Mouse (Mus musculus): ENCODE measurements around the gene Aplnr. TPM values are rescaled to one million over a fixed set of nuclear protein-coding genes. Genes with fewer than 3 reads are reported as not detected.

Aplnr gene
- polyA plus RNA-seq, 1 experiment = 5.1 TPM

DNA sequence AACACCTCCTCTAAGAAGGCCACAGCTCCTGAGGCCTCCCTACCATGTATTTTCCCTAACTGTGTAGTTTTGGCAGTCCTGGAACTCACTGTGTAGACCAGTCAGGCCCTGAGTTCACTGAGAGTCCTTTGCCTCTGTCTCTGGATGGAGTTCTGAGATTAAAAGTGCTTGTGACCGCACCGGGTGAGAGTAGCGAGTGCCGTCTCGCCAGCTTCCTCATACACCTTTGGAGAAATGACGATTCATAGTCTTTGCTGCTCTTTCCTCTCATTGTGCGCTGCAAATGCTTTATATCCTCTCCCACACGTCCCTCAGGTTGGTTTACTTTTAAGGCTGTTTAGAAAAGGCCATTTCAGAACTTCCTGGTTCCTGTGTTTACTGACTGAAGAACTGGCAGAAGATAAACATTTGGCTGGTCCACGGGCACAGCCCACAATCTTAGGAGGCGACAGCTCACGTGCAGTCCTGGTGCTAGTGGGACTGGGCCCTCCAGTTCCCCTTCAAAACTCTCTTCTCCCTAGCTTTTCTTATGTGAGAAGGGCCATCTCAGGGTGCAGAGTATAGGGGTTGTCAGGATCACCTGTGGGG is 30.5 kb upstream of the Aplnr start:
- H3K27ac ChIP-seq (ENCODE audit: control insufficient read depth, insufficient read depth, low read depth, low read length, poor library complexity) = no peak overlapping the region
- no peaks in the 10 kb centered on the region for H3K4me1 ChIP-seq (ENCODE audit: control insufficient read depth, insufficient read depth, low read length)
- TF ChIP-seq CTCF (IDR thresholded peaks at IDR 0.05; ENCODE audit: control insufficient read depth, insufficient read depth, low read length) (no peak), POLR2A (IDR thresholded peaks at IDR 0.05; ENCODE audit: borderline replicate concordance, control insufficient read depth, low read depth, low read length) (no peak)
- no peak overlapping the region for H3K4me3 ChIP-seq (replicated peaks; ENCODE audit: control insufficient read depth, low read depth, low read length)
- WGBS = 28% methylated on average over 11 of the region's 11 CpGs

DNA sequence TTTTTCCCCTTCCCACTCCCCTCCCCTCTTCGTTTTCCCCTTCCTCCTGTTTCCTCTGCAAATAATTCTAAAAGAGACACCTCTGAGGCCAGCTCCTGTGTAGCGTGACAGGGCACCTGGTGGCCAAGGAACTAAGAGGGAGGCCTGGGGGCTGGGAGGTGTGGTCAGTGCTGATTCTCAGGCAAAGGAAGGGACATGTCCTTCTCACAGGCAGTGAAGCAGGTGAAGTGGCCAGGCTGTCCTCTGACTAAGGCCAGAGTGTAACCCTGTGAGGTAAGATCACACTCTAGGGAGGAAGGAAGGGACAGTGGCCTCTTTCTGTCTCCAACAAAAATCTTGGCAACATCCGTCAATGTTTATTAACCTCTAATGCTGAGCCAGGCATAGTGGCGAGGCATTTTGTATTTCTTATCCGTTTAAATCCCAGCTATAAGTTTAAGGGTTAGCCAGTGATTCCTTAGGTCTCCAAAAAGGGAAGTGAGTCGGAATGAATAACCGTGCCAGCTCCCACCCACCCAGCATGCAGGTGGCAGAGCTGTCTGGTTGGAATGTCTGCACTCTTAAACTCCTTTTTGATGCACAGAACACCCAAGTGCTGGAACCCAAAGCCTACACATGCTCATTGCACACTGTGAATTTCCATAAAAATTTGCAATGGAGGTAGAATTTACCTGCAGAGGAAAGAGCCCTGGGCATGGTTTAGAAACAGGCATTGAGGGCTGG is 29.8 kb upstream of the Aplnr start:
- TF ChIP-seq POLR2A (IDR thresholded peaks at IDR 0.05; ENCODE audit: borderline replicate concordance, control insufficient read depth, low read depth, low read length) (no peak), CTCF (IDR thresholded peaks at IDR 0.05; ENCODE audit: control insufficient read depth, insufficient read depth, low read length) (no peak)
- no peak overlapping the region for H3K4me3 ChIP-seq (replicated peaks; ENCODE audit: control insufficient read depth, low read depth, low read length)
- H3K27ac ChIP-seq (ENCODE audit: control insufficient read depth, insufficient read depth, low read depth, low read length, poor library complexity) = no peak overlapping the region
- H3K4me1 ChIP-seq (ENCODE audit: control insufficient read depth, insufficient read depth, low read length) = no peaks in the 10 kb centered on the region
- 53% methylated on average over 7 of the region's 7 CpGs for WGBS

DNA sequence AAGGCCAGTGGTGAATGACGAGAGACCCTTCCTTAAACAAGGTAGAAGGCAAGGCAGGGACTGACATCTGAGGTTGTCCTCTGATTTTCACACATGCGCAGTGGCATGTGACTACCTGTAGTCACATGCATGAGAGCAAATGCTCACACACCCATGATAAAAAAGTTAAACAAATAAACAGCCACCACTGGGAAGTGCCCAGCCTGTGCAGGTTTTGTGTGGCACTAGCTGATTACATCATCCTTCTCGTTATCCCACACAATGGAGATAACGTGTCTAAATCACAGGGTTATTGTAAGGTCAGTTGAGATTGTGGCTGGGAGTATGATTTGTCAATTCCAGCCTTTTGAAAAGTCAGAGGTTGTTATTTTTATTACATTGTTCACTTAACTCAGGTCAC is 29.1 kb upstream of the Aplnr start:
- H3K4me1 ChIP-seq (ENCODE audit: control insufficient read depth, insufficient read depth, low read length) = no peaks in the 10 kb centered on the region
- no peak for TF ChIP-seq POLR2A (IDR thresholded peaks at IDR 0.05; ENCODE audit: borderline replicate concordance, control insufficient read depth, low read depth, low read length)
- no peak for TF ChIP-seq CTCF (IDR thresholded peaks at IDR 0.05; ENCODE audit: control insufficient read depth, insufficient read depth, low read length)
- H3K4me3 ChIP-seq (replicated peaks; ENCODE audit: control insufficient read depth, low read depth, low read length) = no peak overlapping the region
- 62% methylated on average over 4 of the region's 4 CpGs for WGBS
- no peak overlapping the region for H3K27ac ChIP-seq (ENCODE audit: control insufficient read depth, insufficient read depth, low read depth, low read length, poor library complexity)

DNA sequence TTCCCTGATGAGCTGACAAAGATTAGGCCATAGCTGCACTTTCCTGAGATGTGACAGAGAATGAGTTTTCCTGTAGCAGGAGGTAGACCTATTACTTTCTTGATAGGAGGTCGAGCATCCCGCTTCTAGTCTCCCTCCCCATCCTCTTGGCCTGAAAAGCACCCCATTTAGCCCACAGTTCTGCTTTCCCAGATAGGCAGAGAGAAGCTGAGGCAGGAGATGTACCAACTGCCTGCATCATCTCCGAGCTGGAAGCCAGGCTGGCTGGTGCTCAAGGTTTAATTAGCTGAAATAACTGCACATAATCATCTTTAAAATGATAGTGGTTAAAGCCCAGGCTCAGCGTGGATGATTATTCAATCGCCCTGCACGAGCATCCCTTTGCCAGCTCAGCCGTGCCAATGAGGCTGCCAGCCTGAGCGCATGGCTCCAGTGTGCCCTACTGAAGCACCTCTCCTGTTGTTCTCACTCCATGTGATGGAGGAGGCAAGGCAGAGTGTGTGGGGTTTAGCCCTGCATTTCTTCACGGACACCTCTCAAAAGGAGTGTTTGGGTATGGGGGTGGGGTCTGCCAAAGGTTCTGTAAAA is 25.6 kb upstream of the Aplnr start:
- H3K27ac ChIP-seq (ENCODE audit: control insufficient read depth, insufficient read depth, low read depth, low read length, poor library complexity) = no peak overlapping the region
- no peaks in the 10 kb centered on the region for H3K4me1 ChIP-seq (ENCODE audit: control insufficient read depth, insufficient read depth, low read length)
- 81% methylated on average over 9 of the region's 9 CpGs for WGBS
- H3K4me3 ChIP-seq (replicated peaks; ENCODE audit: control insufficient read depth, low read depth, low read length) = no peak overlapping the region
- TF ChIP-seq CTCF (IDR thresholded peaks at IDR 0.05; ENCODE audit: control insufficient read depth, insufficient read depth, low read length) (no peak), POLR2A (IDR thresholded peaks at IDR 0.05; ENCODE audit: borderline replicate concordance, control insufficient read depth, low read depth, low read length) (no peak)

DNA sequence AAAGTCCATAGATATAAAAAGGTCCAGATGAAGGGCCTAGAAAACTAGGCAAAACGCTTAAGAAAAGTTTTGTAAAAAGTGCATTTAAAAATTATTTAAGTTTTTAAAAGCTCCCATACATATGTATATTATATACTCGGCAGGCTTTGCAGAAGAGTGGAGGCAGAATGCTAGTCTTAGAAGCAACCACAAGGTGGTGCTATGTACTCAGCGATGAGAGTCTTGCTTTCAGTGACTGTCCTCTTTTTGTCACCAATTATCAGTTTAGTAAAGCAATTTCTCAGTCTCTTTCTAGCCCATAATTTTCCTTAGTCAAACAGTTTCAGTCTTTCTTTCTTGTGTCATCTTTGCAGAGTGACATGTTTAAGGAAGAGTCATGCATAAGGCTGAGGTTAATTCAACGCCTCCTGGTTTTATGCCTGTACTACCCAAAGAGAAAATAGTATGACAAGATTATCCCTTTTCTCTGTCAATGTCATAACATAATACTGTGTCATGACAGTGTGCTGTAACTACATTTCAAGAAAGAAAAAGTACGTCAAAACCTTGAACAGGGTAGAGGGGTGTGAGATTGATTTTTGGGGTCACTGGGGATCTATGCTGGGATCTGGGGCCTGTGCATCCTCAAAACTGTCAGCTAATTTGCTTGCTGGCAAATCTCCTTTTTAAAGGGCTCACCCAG is 12.7 kb upstream of the Aplnr start:
- Histone ChIP-seq H3K27ac (ENCODE audit: control insufficient read depth, insufficient read depth, low read depth, low read length, poor library complexity) (no peak overlapping the region), H3K4me1 (ENCODE audit: control insufficient read depth, insufficient read depth, low read length) (no peaks in the 10 kb centered on the region), H3K4me3 (replicated peaks; ENCODE audit: control insufficient read depth, low read depth, low read length) (no peak overlapping the region)
- no peak for TF ChIP-seq POLR2A (IDR thresholded peaks at IDR 0.05; ENCODE audit: borderline replicate concordance, control insufficient read depth, low read depth, low read length)
- TF ChIP-seq CTCF (IDR thresholded peaks at IDR 0.05; ENCODE audit: control insufficient read depth, insufficient read depth, low read length) = no peak
- 30% methylated on average over 5 of the region's 5 CpGs for WGBS

DNA sequence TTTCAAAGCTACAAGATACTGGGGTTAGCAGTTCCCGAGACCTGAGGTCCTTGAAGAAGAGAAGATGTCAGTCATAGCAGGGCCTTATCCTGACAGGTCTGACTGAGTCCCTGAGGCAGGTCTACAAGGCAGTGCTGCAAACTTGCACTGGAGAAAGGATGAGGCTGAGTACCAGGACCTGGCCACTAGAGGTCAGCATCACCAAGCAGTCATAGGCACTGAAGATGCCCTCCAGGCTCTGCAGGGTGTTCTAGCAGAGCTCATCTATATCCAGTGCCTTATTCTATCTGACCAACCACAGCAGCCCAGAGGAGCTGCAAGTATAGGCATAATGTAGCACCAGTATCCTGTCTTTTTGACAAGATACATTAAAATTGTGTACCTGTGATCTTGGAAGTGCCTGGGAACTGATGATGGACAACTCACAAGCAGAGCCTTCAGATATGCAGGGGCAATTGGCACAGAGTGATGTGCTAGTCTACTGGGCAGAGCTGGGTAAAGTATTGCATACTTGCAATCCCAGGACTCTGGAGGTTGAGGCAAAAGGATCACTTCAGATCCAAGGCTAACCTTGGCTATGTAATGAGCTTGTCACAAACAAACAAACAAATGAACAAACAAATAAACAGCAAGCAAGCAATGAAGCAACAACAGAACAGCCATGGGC is 12.0 kb upstream of the Aplnr start:
- Histone ChIP-seq H3K4me3 (replicated peaks; ENCODE audit: control insufficient read depth, low read depth, low read length) (no peak overlapping the region), H3K27ac (ENCODE audit: control insufficient read depth, insufficient read depth, low read depth, low read length, poor library complexity) (no peak overlapping the region), H3K4me1 (ENCODE audit: control insufficient read depth, insufficient read depth, low read length) (no peaks in the 10 kb centered on the region)
- peak; percentile 96 for TF ChIP-seq CTCF (IDR thresholded peaks at IDR 0.05; ENCODE audit: control insufficient read depth, insufficient read depth, low read length)
- no peak for TF ChIP-seq POLR2A (IDR thresholded peaks at IDR 0.05; ENCODE audit: borderline replicate concordance, control insufficient read depth, low read depth, low read length)
- WGBS = 58% methylated on average over 1 of the region's 1 CpGs

DNA sequence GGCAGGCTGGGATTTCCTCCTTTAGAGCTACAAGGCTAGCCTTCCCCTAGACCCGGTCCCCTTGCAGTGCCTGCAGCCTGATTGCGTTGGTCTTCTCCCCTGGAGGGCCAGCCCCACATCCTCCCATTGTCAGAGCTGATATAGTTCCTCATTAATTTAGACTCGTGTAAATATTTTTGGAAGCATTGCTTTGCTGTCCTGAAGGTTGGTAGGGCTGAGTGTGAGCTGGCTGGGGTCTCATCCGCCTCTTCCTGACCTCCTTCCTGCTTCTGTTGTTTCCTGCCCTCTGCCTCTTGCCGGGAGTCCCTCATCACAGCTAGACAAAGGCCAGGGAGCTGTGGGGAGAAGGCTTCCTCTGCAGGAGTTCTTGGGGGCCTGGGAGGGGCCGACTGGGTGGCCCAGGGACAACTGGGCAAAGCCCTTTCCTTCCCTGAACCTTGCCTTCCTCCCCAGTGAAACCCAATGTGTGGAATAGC is 6.5 kb upstream of the Aplnr start:
- TF ChIP-seq POLR2A (IDR thresholded peaks at IDR 0.05; ENCODE audit: borderline replicate concordance, control insufficient read depth, low read depth, low read length) = no peak
- no peak for TF ChIP-seq CTCF (IDR thresholded peaks at IDR 0.05; ENCODE audit: control insufficient read depth, insufficient read depth, low read length)
- Histone ChIP-seq H3K4me3 (replicated peaks; ENCODE audit: control insufficient read depth, low read depth, low read length) (no peak overlapping the region), H3K27ac (ENCODE audit: control insufficient read depth, insufficient read depth, low read depth, low read length, poor library complexity) (no peak overlapping the region), H3K4me1 (ENCODE audit: control insufficient read depth, insufficient read depth, low read length) (no peaks in the 10 kb centered on the region; the same call in 1 of the 2 replicates)
- WGBS = 14% methylated on average over 6 of the region's 6 CpGs

Data from bone marrow, adult 2 months (tissue).